Mouse (Mus musculus) megakaryocyte, embryonic 14.5 days (primary cell): Measurements from ENCODE around the gene Ninj1.

Source experiments
- FLI1 ChIP-seq: IDR thresholded peaks from 2 replicates; pipeline ENCODE4 v1.6.1; 2012; ENCODE audit warnings: low read length, inconsistent platforms, mixed read lengths
- GATA1 ChIP-seq: IDR thresholded peaks from 3 replicates; pipeline ENCODE4 v1.6.1; 2012; ENCODE audit warnings: mixed read lengths, low read length, inconsistent platforms, borderline replicate concordance

DNA sequence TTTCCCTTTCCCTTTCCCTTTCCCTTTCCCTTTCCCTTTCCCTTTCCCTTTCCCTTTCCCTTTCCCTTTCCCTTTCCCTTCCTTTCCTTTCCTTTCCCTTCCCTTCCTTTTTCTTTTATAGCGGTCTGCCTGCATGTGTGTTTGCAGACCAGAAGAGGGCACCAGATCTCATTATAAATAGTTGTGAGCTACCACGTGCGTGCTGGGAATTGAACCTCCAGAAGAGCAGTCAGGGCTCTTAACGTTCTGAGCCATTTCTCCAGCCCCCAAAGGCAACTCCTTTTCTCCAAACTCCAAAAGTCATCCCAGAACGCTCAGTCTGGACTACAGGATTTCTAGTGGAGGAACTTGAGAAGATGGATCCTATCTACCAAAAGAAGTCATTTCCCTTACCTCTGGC lies 33.6 kb downstream of the Ninj1 start:
- no peak for TF ChIP-seq GATA1
- TF ChIP-seq FLI1: no peak
